24 mouse cellular contexts compared by ENCODE assay signal in the genomic region with DNA sequence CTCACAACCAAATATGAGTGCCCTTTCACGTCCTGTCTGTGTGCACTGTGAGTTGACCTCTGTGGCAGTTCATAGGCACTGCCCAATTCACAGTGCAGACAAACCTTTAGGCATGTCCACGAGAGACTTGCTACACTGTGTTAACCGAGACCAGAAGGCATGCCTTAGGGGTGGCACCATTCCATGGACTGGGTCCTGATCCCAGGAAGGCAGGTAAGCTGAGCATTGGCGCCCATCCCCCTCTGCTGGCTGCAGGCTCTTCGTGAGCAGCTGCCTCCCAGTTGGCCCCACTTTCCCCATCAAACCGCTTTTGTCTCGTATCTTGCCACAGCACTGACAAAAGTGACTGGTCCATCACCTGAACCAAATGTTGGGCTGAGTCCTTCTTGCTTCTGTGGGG.
"Had no signal": no experiment of that assay in that cellular context is flagged by ENCODE, and none has a peak within 500 bp of the region (broad histone marks: within the 10 kb centered on the region; RNA-seq: fewer than 3 reads in every experiment).

No protein-coding gene starts in this region.

- H3K4me1 ChIP-seq: heart, embryonic 13.5 days; heart, embryonic 15.5 days; hindbrain, embryonic 13.5 days; hindbrain, embryonic 15.5 days; kidney, embryonic 15.5 days; limb, embryonic 15.5 days; liver, embryonic 12.5 days had no signal

- DNase-seq: gastrocnemius, postnatal 10 days; gastrocnemius, postnatal 25 days; heart, adult 18-20 months; heart, postnatal 14 days; heart, postnatal 36 days; kidney, adult 11 months; kidney, adult 2 months; kidney, adult 9 months; kidney, postnatal 14 days; kidney, postnatal 36 days; layer of hippocampus, adult 9-11 months; layer of hippocampus, postnatal 36 days had no signal

- ATAC-seq: hindbrain, postnatal 0 days; intestine, embryonic 16.5 days; liver, embryonic 12.5 days had no signal

- H3K27ac ChIP-seq: heart, embryonic 13.5 days; heart, embryonic 15.5 days; hindbrain, embryonic 13.5 days; hindbrain, embryonic 15.5 days; hindbrain, postnatal 0 days; kidney, embryonic 15.5 days; kidney, postnatal 0 days; limb, embryonic 13.5 days; limb, embryonic 15.5 days; liver, embryonic 12.5 days; liver, embryonic 14.5 days had no signal

- H3K36me3 ChIP-seq: heart, embryonic 13.5 days; heart, embryonic 15.5 days; hindbrain, embryonic 13.5 days; hindbrain, embryonic 15.5 days; kidney, embryonic 15.5 days; limb, embryonic 13.5 days; limb, embryonic 15.5 days; liver, embryonic 12.5 days had no signal

- H3K4me3 ChIP-seq: heart, embryonic 13.5 days; heart, embryonic 15.5 days; hindbrain, embryonic 13.5 days; hindbrain, embryonic 15.5 days; kidney, embryonic 15.5 days; limb, embryonic 13.5 days; limb, embryonic 15.5 days; liver, embryonic 12.5 days had no signal

- H3K27me3 ChIP-seq: heart, embryonic 13.5 days; heart, embryonic 15.5 days; hindbrain, embryonic 13.5 days; hindbrain, embryonic 15.5 days; kidney, embryonic 15.5 days; liver, embryonic 12.5 days had no signal
